Mouse (Mus musculus): ENCODE results near the gene Hapln1.

- TF ChIP-seq EP300 (IDR thresholded peaks at IDR 0.05; ENCODE audit: low read depth) (no peak), CTCF (IDR thresholded peaks at IDR 0.05; ENCODE audit: low read depth) (peak; percentile 67)
These were observed 11.9 kb downstream of the Hapln1 start for GRCm38 (mm10) chr13:89551502-89551901.
